Mouse (Mus musculus) spleen, adult 2 months (tissue): ENCODE results near the gene Hsd17b11.

Experiments used
- CTCF ChIP-seq: fragments of 200-500 bp; IDR thresholded peaks from 2 replicates; pipeline ENCODE4 v1.5.1; 2011; ENCODE audit warnings: mild to moderate bottlenecking, inconsistent platforms; ENCODE audit not compliant: insufficient read depth, insufficient read length, insufficient replicate concordance; ENCODE audit errors: extremely low read depth
- POLR2A ChIP-seq: fragments of 200-500 bp; IDR thresholded peaks from 2 replicates; pipeline ENCODE4 v1.6.1; 2011; ENCODE audit warnings: low read depth, low read length, inconsistent platforms

GRCm38 (mm10) chr5:104047200-104048105 is 25.7 kb upstream of the Hsd17b11 start:
- TF ChIP-seq CTCF, result no peak
- no peak for TF ChIP-seq POLR2A
